Mouse (Mus musculus): ENCODE results near the gene Rad51b.

Gene Rad51b

GRCm38 (mm10) chr12:79330571-79330970 is 33.5 kb downstream of the Rad51b start:
- no peak for DNase-seq (ENCODE audit: low spot score)

GRCm38 (mm10) chr12:79331722-79332121 is 34.6 kb downstream of the Rad51b start:
- DNase-seq (ENCODE audit: low spot score), result no peak

- DNase-seq (ENCODE audit: low spot score), result no peak
These were observed 41.7 kb downstream of the Rad51b start for GRCm38 (mm10) chr12:79338791-79339190.

DNA sequence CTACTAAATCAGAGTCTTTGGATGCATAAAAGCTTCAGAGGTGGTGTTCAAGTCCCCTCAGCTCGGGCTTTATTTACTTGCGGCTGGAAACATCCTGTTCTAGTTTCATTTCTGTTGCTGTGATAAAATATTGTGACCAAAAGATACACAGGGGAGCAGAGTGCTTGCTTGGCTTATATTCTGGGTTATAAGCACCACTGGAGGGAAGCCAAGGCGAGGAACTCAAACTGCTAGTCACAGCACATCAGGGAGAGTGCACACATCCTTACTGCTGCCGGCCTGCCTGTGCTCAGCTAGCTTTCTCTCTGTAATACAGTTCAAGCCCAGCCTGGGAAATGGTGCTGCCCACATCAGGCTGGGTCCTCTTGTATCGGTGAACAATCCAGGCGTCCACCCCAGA is 43.4 kb downstream of the Rad51b start:
- no peak for DNase-seq (ENCODE audit: low spot score)

DNA sequence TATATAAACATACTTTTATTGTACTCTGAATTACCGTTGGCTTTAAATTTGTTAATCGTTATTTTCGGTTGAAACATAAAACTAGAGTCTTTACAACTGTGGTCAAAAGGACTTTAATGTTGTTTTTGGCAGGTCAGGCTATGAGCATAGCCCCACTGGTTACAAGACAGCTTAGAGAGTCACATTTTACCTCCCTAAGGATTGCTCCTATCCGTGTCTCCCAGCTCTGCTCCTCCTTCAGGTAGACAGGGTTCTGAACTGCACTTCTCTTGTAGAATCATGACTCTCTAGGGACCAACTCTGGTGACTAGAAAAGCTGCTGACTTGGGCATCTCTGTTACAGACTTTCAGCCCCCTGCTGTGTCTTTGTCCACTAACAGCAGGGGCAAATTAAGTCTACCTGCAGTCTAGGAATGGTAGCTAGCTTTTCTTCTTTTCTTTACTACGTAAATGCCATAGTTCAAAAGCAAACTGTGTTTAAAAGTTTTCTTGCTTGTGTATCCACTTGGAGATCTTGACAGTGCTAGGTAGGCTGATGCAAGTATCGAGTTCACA is 44.3 kb downstream of the Rad51b start:
- DNase-seq (ENCODE audit: low spot score), result no peak

GRCm38 (mm10) chr12:79346198-79346733 is 49.2 kb downstream of the Rad51b start:
- no peak for DNase-seq (ENCODE audit: low spot score)

GRCm38 (mm10) chr12:79347643-79348042 is 50.6 kb downstream of the Rad51b start:
- DNase-seq (ENCODE audit: low spot score), result no peak

- DNase-seq (ENCODE audit: low spot score), result no peak
These were observed 54.4 kb downstream of the Rad51b start for GRCm38 (mm10) chr12:79351461-79351860.

- DNase-seq (ENCODE audit: low spot score), result no peak
These were observed 55.1 kb downstream of the Rad51b start for GRCm38 (mm10) chr12:79352086-79352741.

GRCm38 (mm10) chr12:79352742-79353114 is 55.6 kb downstream of the Rad51b start:
- no peak for DNase-seq (ENCODE audit: low spot score)

DNA sequence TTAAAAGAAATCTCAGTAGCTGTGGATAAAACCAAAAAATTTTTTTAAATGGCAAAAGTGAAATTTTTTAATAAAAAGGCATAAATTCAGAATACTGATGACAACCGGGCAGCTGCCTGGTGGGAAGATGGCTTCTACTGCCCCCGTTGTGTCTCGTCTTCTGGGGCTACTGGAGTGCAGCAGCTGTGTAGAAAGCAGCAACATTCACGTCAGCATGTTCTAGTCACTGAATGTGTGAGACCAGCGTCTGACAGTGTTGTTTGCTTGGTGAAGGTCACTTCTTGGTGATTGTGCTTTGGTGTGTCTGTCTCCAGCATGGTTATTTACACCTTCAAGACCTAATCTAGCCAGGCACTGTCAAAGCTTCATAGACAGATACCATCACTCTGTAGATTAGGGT is 56.3 kb downstream of the Rad51b start:
- DNase-seq (ENCODE audit: low spot score), result no peak

GRCm38 (mm10) chr12:79354621-79355020 is 57.5 kb downstream of the Rad51b start:
- DNase-seq (ENCODE audit: low spot score), result no peak

- DNase-seq (ENCODE audit: low spot score), result no peak
These were observed 59.1 kb downstream of the Rad51b start for GRCm38 (mm10) chr12:79356138-79356537.

DNA sequence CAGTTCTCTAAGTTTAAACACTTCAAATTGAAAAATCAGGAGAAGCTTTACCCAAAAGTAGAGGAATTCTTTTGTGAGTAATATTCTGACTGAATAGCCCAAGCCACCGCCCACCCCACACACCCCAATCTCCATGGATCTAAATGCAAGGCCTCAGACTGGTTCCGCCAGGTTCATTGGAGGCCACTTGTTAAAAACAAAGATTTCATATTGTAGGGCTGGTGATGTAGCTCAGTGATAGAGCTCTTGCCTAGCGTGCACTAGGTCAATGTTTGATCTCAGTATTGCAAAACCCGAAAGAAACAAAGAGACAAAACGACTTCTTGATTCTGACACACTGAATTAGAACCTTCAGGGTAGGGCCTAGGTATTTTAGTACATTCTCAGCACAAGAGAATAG is 60.5 kb downstream of the Rad51b start:
- DNase-seq (ENCODE audit: low spot score), result no peak

- DNase-seq (ENCODE audit: low spot score), result no peak
These were observed 61.6 kb downstream of the Rad51b start for GRCm38 (mm10) chr12:79358613-79359218.

- DNase-seq (ENCODE audit: low spot score), result no peak
These were observed 62.3 kb downstream of the Rad51b start for GRCm38 (mm10) chr12:79359404-79359803.

DNA sequence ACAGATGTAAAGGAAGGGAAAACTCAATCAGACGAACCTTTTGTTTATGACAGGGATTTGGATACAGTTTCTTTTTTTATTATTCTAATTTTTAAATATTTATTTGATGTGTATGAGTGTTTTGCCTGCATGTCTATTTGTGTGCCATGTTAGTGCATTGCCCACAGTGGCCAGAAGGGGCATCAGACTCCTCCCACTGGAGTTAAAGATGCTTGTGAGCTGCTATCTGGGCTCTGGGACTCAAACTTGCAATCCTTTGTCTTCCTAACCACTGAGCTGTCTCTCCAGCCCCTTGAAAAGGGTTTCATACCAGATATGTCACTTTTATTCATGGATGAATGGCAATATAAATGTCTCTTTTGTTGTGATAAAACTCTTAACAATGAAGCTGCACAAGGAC is 65.1 kb downstream of the Rad51b start:
- DNase-seq (ENCODE audit: low spot score), result no peak

- DNase-seq (ENCODE audit: low spot score), result no peak
These were observed 67.2 kb downstream of the Rad51b start for GRCm38 (mm10) chr12:79364284-79364683.

DNA sequence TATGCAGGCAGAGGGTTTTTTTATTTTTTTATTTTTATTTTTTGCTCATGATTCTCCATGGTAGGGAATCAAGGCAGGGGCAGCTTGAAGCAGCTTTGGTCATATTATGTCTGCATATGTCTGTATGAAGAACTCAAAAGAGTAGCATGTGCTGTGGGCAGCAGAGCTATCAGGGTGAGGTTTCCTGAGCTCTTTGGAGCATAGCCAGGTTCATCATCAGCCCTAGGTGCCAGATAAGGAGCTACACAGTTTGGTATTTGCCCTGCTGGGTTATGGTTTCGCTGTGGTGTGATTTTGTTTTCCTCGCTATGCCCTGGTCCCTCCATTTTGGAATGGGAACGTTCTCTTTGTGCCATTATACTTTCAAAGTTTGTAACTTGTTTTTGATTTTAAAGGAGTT is 71.7 kb downstream of the Rad51b start:
- no peak for DNase-seq (ENCODE audit: low spot score)

GRCm38 (mm10) chr12:79369512-79370165 is 72.6 kb downstream of the Rad51b start:
- no peak for DNase-seq (ENCODE audit: low spot score)

DNA sequence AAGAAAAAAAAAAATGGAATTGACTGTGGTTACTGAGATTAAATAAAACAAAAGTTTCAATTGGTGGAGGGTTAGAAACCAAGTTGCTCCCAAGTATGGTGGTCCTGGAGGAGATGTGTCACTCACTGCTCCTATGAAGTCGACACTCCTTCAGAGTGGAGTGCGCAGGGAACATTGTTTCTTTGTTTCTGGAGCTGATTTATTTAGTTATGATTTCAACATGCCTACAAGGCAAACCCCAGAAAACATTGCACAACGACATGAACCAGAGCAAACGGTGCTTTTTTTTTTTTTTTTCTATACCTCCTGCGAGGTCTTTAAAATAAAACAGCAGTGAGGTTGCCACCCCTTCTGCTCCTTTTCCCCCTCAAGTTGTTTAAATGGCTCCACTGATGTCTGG is 75.6 kb downstream of the Rad51b start:
- DNase-seq (ENCODE audit: low spot score), result no peak

GRCm38 (mm10) chr12:79377378-79377777 is 80.3 kb downstream of the Rad51b start:
- no peak for DNase-seq (ENCODE audit: low spot score)

DNA sequence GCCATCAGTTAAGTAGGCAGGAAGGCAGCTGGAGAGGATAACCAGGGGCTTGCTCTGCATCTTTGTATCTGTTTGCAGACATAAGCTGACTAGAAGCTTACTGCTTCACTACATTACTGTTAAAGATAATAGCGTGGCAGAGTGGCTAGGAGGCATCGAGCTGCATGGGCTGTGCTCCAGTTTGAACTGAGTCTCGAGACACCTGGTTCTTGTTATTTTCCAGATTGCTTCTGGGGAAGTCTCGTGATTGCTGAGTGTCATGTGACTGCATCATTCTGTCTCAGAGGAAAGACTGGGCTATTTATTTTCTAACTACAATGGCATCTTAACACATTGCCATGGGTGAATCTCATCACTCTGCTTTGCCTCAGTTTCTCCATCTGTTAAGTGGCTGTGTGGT is 80.8 kb downstream of the Rad51b start:
- no peak for DNase-seq (ENCODE audit: low spot score)

All from ovary, postnatal 10 days (tissue).